Mouse (Mus musculus): Measurements from ENCODE around the gene Psme2. TPM values are rescaled to one million over a fixed set of nuclear protein-coding genes. Genes with fewer than 3 reads are reported as not detected.

Gene Psme2
- polyA plus RNA-seq, 1 experiment from 2014 or later: 481 TPM

GRCm38 (mm10) chr14:55575711-55576110 is 15.2 kb downstream of the Psme2 start:
- no peaks in the 10 kb centered on the region for H3K9me3 ChIP-seq (ENCODE audit: control insufficient read depth)
- H3K36me3 ChIP-seq (ENCODE audit: control insufficient read depth, insufficient read depth): peaks cover 8% of the 10 kb centered on the region; the same call in 1 of the 2 replicates
- H3K4me3 ChIP-seq (ENCODE audit: low read depth, low read length): no peak overlapping the region
- no peak for TF ChIP-seq CTCF (IDR thresholded peaks at IDR 0.05; ENCODE audit: low read depth)
- ATAC-seq: no peak
- WGBS: 76% methylated on average over 13 of the region's 13 CpGs
- no peak overlapping the region for H3K27ac ChIP-seq (ENCODE audit: low read depth, low read length)
- no peak overlapping the region for H3K4me2 ChIP-seq (replicated peaks; ENCODE audit: low read depth)
- 0 out of 2 replicates have a peak, but pooled peaks cover 4% of the 10 kb centered on the region for H3K4me1 ChIP-seq (replicated peaks; ENCODE audit: control insufficient read depth, insufficient read depth, low read length)
- H3K9ac ChIP-seq (ENCODE audit: low read depth, low read length): no peak overlapping the region
- no peaks in the 10 kb centered on the region for H3K27me3 ChIP-seq (replicated peaks; ENCODE audit: control insufficient read depth, insufficient read depth, low read length)

- Histone ChIP-seq H3K4me1 (replicated peaks; ENCODE audit: control insufficient read depth, insufficient read depth, low read length) (0 out of 2 replicates have a peak, but pooled peaks cover 4% of the 10 kb centered on the region), H3K27ac (ENCODE audit: low read depth, low read length) (no peak within 1 kb of the TSS), H3K9me3 (ENCODE audit: control insufficient read depth) (no peaks in the 10 kb centered on the region), H3K27me3 (replicated peaks; ENCODE audit: control insufficient read depth, insufficient read depth, low read length) (no peaks in the 10 kb centered on the region), H3K9ac (ENCODE audit: low read depth, low read length) (no peak within 1 kb of the TSS), H3K36me3 (ENCODE audit: control insufficient read depth, insufficient read depth) (peaks cover 5% of the 10 kb centered on the region; the same call in 1 of the 2 replicates), H3K4me3 (ENCODE audit: low read depth, low read length) (no peak within 1 kb of the TSS), H3K4me2 (replicated peaks; ENCODE audit: low read depth) (no peak within 1 kb of the TSS)
- no peak for TF ChIP-seq CTCF (IDR thresholded peaks at IDR 0.05; ENCODE audit: low read depth)
- ATAC-seq: no peak
- 71% methylated on average over 8 of the region's 8 CpGs for WGBS
These were observed 15.6 kb downstream of the Psme2 start, which contains the start of gene Fitm1 for GRCm38 (mm10) chr14:55575302-55575701. Gene Fitm1 (plus strand): TSS chr14:55575617.

GRCm38 (mm10) chr14:55571760-55572159 is 19.2 kb downstream of the Psme2 start:
- no peaks in the 10 kb centered on the region for H3K27me3 ChIP-seq (replicated peaks; ENCODE audit: control insufficient read depth, insufficient read depth, low read length)
- ATAC-seq: no peak
- H3K9ac ChIP-seq (ENCODE audit: low read depth, low read length): no peak overlapping the region
- H3K4me1 ChIP-seq (replicated peaks; ENCODE audit: control insufficient read depth, insufficient read depth, low read length): no peaks in the 10 kb centered on the region
- H3K9me3 ChIP-seq (ENCODE audit: control insufficient read depth): no peaks in the 10 kb centered on the region
- H3K4me2 ChIP-seq (replicated peaks; ENCODE audit: low read depth): no peak overlapping the region
- H3K27ac ChIP-seq (ENCODE audit: low read depth, low read length): no peak overlapping the region
- H3K4me3 ChIP-seq (ENCODE audit: low read depth, low read length): no peak overlapping the region
- TF ChIP-seq CTCF (IDR thresholded peaks at IDR 0.05; ENCODE audit: low read depth): no peak
- H3K36me3 ChIP-seq (ENCODE audit: control insufficient read depth, insufficient read depth): peaks cover 33% of the 10 kb centered on the region

- Histone ChIP-seq H3K4me1 (replicated peaks; ENCODE audit: control insufficient read depth, insufficient read depth, low read length) (no peaks in the 10 kb centered on the region), H3K9me3 (ENCODE audit: control insufficient read depth) (no peaks in the 10 kb centered on the region), H3K4me2 (replicated peaks; ENCODE audit: low read depth) (no peak overlapping the region), H3K4me3 (ENCODE audit: low read depth, low read length) (no peak overlapping the region), H3K27me3 (replicated peaks; ENCODE audit: control insufficient read depth, insufficient read depth, low read length) (no peaks in the 10 kb centered on the region), H3K27ac (ENCODE audit: low read depth, low read length) (no peak overlapping the region), H3K9ac (ENCODE audit: low read depth, low read length) (no peak overlapping the region), H3K36me3 (ENCODE audit: control insufficient read depth, insufficient read depth) (peaks cover 45% of the 10 kb centered on the region)
- ATAC-seq: no peak
- no peak for TF ChIP-seq CTCF (IDR thresholded peaks at IDR 0.05; ENCODE audit: low read depth)
- 81% methylated on average over 2 of the region's 2 CpGs for WGBS
These were observed 20.3 kb downstream of the Psme2 start for GRCm38 (mm10) chr14:55570588-55570987.

GRCm38 (mm10) chr14:55567496-55567895 is 23.4 kb downstream of the Psme2 start:
- no peak for TF ChIP-seq CTCF (IDR thresholded peaks at IDR 0.05; ENCODE audit: low read depth)
- peaks cover 75% of the 10 kb centered on the region for H3K36me3 ChIP-seq (ENCODE audit: control insufficient read depth, insufficient read depth)
- 71% methylated on average over 3 of the region's 3 CpGs for WGBS
- H3K27ac ChIP-seq (ENCODE audit: low read depth, low read length): no peak overlapping the region
- H3K4me1 ChIP-seq (replicated peaks; ENCODE audit: control insufficient read depth, insufficient read depth, low read length): no peaks in the 10 kb centered on the region
- ATAC-seq: no peak
- no peaks in the 10 kb centered on the region for H3K9me3 ChIP-seq (ENCODE audit: control insufficient read depth)
- H3K27me3 ChIP-seq (replicated peaks; ENCODE audit: control insufficient read depth, insufficient read depth, low read length): no peaks in the 10 kb centered on the region
- no peak overlapping the region for H3K4me3 ChIP-seq (ENCODE audit: low read depth, low read length)
- no peak overlapping the region for H3K4me2 ChIP-seq (replicated peaks; ENCODE audit: low read depth)
- no peak overlapping the region for H3K9ac ChIP-seq (ENCODE audit: low read depth, low read length)

GRCm38 (mm10) chr14:55565748-55566147 is 25.2 kb downstream of the Psme2 start:
- peaks cover 76% of the 10 kb centered on the region for H3K36me3 ChIP-seq (ENCODE audit: control insufficient read depth, insufficient read depth)
- no peaks in the 10 kb centered on the region for H3K4me1 ChIP-seq (replicated peaks; ENCODE audit: control insufficient read depth, insufficient read depth, low read length)
- peak; percentile 48 for TF ChIP-seq CTCF (IDR thresholded peaks at IDR 0.05; ENCODE audit: low read depth)
- H3K4me2 ChIP-seq (replicated peaks; ENCODE audit: low read depth): no peak overlapping the region
- no peaks in the 10 kb centered on the region for H3K27me3 ChIP-seq (replicated peaks; ENCODE audit: control insufficient read depth, insufficient read depth, low read length)
- WGBS: 61% methylated on average over 3 of the region's 3 CpGs
- no peak overlapping the region for H3K4me3 ChIP-seq (ENCODE audit: low read depth, low read length)
- no peak for ATAC-seq
- H3K27ac ChIP-seq (ENCODE audit: low read depth, low read length): no peak overlapping the region
- no peak overlapping the region for H3K9ac ChIP-seq (ENCODE audit: low read depth, low read length)
- H3K9me3 ChIP-seq (ENCODE audit: control insufficient read depth): no peaks in the 10 kb centered on the region

- Histone ChIP-seq H3K9ac (ENCODE audit: low read depth, low read length) (no peak overlapping the region), H3K27ac (ENCODE audit: low read depth, low read length) (no peak overlapping the region), H3K9me3 (ENCODE audit: control insufficient read depth) (no peaks in the 10 kb centered on the region), H3K4me1 (replicated peaks; ENCODE audit: control insufficient read depth, insufficient read depth, low read length) (no peaks in the 10 kb centered on the region), H3K4me3 (ENCODE audit: low read depth, low read length) (no peak overlapping the region), H3K4me2 (replicated peaks; ENCODE audit: low read depth) (no peak overlapping the region), H3K27me3 (replicated peaks; ENCODE audit: control insufficient read depth, insufficient read depth, low read length) (no peaks in the 10 kb centered on the region), H3K36me3 (ENCODE audit: control insufficient read depth, insufficient read depth) (peaks cover 57% of the 10 kb centered on the region)
- WGBS: 93% methylated on average over 11 of the region's 11 CpGs
- no peak for ATAC-seq
- no peak for TF ChIP-seq CTCF (IDR thresholded peaks at IDR 0.05; ENCODE audit: low read depth)
These were observed 27.7 kb downstream of the Psme2 start for GRCm38 (mm10) chr14:55563249-55563648.

Data from intestine, postnatal 0 days (tissue).